Mouse (Mus musculus) forebrain, postnatal 0 days (tissue): ENCODE data around the gene Sspo. TPM values are rescaled to one million over a fixed set of nuclear protein-coding genes. Genes with fewer than 3 reads are reported as not detected.

ENCODE experiments used
- ATAC-seq: fragments of 200-750 bp; cut with Nextera tagmentation; 2 replicates; pipeline ENCODE4 v1.8.0; 2017; ENCODE audit warnings: mild to moderate bottlenecking, moderate library complexity
- DNase-seq: peaks from one replicate; pipeline ENCODE4 v3.0.0-alpha.2; 2015
- H3K27ac ChIP-seq: fragments of 300-500 bp; sonication (generic); 2 replicates; pipeline ENCODE4 v1.5.1; 2014; ENCODE audit warnings: low read depth, mild to moderate bottlenecking, antibody characterized with exemption, low read length, moderate library complexity, mixed read lengths
- H3K27me3 ChIP-seq: fragments of 300-500 bp; sonication (generic); 2 replicates; pipeline ENCODE4 v1.6.1; 2014; ENCODE audit warnings: mild to moderate bottlenecking, low read length, mixed read lengths; ENCODE audit not compliant: insufficient read depth
- H3K36me3 ChIP-seq: fragments of 300-500 bp; sonication (generic); 2 replicates; pipeline ENCODE4 v1.6.1; 2014; ENCODE audit warnings: mild to moderate bottlenecking, moderate library complexity; ENCODE audit not compliant: insufficient read depth
- H3K4me1 ChIP-seq: fragments of 300-500 bp; sonication (generic); 2 replicates; pipeline ENCODE4 v1.6.1; 2014; ENCODE audit warnings: antibody characterized with exemption; ENCODE audit not compliant: insufficient read depth
- H3K4me2 ChIP-seq: fragments of 300-500 bp; sonication (generic); 2 replicates; pipeline ENCODE4 v1.6.1; 2014; ENCODE audit warnings: low read depth, mild to moderate bottlenecking, moderate library complexity
- H3K4me3 ChIP-seq: fragments of 300-500 bp; sonication (generic); 2 replicates; pipeline ENCODE4 v1.5.1; 2014; ENCODE audit warnings: low read depth, low read length, mixed read lengths
- H3K9ac ChIP-seq: fragments of 300-500 bp; sonication (generic); 2 replicates; pipeline ENCODE4 v1.6.1; 2014; ENCODE audit warnings: mild to moderate bottlenecking
- H3K9me3 ChIP-seq: fragments of 300-500 bp; sonication (generic); 2 replicates; pipeline ENCODE4 v1.6.1; 2016; ENCODE audit warnings: low read length
- CTCF ChIP-seq: sonication (generic); IDR thresholded peaks from 2 replicates; pipeline ENCODE4 v1.5.1; 2016; ENCODE audit warnings: antibody characterized with exemption, control low read depth, low read depth
- WGBS: fragments of 180-500 bp; shearing (Covaris S2); extraction: QIAGEN DNeasy Blood & Tissue Kit; methylation state at CpG from one replicate; pipeline ENCODE4 v1.1.7; 2014; 5-methylcytosine and 5-hydroxymethylcytosine counted together
- polyA plus RNA-seq: library from polyadenylated mRNA; unstranded; fragments of >200 nt; fragmentation: Nextera tagmentation; extraction: Ambion mirVana; gene quantifications from 2 replicates; pipeline ENCODE4 v1.2.1, GENCODE M21; 2015
- total RNA-seq: library from RNA; depleted of rRNA; stranded (reverse); fragments of >200 nt; gene quantifications from 2 replicates; pipeline ENCODE4 v1.2.3, GENCODE M21; 2014

Gene Sspo
- total and polyA plus RNA-seq, 2 experiments from 2014 or later = 0.24 to 0.27 TPM

DNA sequence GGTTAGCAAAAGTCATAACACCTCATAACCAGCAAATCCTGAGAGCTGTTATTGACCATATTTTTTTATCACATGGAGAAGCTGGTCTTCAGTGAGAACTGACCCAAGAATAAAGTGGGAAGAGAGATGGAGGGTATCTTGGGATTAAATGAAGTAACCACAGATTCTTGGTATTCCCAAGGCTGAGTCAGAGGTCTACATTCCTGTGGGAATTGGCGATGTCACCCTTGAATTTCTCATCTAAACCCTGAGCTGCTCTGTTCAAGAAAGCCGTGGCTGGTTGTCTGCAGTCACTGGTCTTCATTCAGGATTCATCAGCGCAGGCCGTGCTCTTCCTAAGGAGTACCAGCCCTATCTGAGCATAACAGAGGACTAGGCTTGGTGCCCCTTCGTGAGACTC, 21.1 kb upstream of the Sspo start:
- Histone ChIP-seq H3K36me3 (no peaks in the 10 kb centered on the region), H3K4me2 (no peak overlapping the region), H3K9me3 (no peaks in the 10 kb centered on the region), H3K4me1 (no peaks in the 10 kb centered on the region), H3K4me3 (no peak overlapping the region), H3K27ac (no peak overlapping the region), H3K27me3 (no peaks in the 10 kb centered on the region), H3K9ac (no peak overlapping the region)
- 80% methylated on average over 5 of the region's 5 CpGs for WGBS
- no peak for TF ChIP-seq CTCF
- DNase-seq (no peak), ATAC-seq (no peak)

- no peaks in the 10 kb centered on the region for H3K9me3 ChIP-seq
- no peaks in the 10 kb centered on the region for H3K4me1 ChIP-seq
- no peak for TF ChIP-seq CTCF
- H3K36me3 ChIP-seq = no peaks in the 10 kb centered on the region
- H3K4me2 ChIP-seq = no peak overlapping the region
- no peak overlapping the region for H3K9ac ChIP-seq
- no peak overlapping the region for H3K27ac ChIP-seq
- WGBS = 83% methylated on average over 4 of the region's 4 CpGs
- ATAC-seq (no peak), DNase-seq (no peak)
- H3K27me3 ChIP-seq = no peaks in the 10 kb centered on the region
- H3K4me3 ChIP-seq = no peak overlapping the region
These were observed 19.1 kb upstream of the Sspo start for GRCm38 (mm10) chr6:48428769-48429557.

- no peak overlapping the region for H3K4me3 ChIP-seq
- no peaks in the 10 kb centered on the region for H3K4me1 ChIP-seq
- ATAC-seq = no peak
- no peak overlapping the region for H3K27ac ChIP-seq
- H3K9ac ChIP-seq = no peak overlapping the region
- WGBS = 78% methylated on average over 5 of the region's 5 CpGs
- no peak overlapping the region for H3K4me2 ChIP-seq
- no peaks in the 10 kb centered on the region for H3K36me3 ChIP-seq
- no peaks in the 10 kb centered on the region for H3K9me3 ChIP-seq
- TF ChIP-seq CTCF = no peak
- DNase-seq = no peak
- no peaks in the 10 kb centered on the region for H3K27me3 ChIP-seq
These were observed 17.3 kb upstream of the Sspo start for GRCm38 (mm10) chr6:48430748-48431147.

- no peak overlapping the region for H3K9ac ChIP-seq
- H3K27ac ChIP-seq = no peak overlapping the region
- no peak for TF ChIP-seq CTCF
- no peaks in the 10 kb centered on the region for H3K9me3 ChIP-seq
- no peak overlapping the region for H3K4me3 ChIP-seq
- DNase-seq (no peak), ATAC-seq (no peak)
- WGBS = 70% methylated on average over 12 of the region's 12 CpGs
- no peaks in the 10 kb centered on the region for H3K27me3 ChIP-seq
- H3K4me1 ChIP-seq = no peaks in the 10 kb centered on the region
- peaks cover 8% of the 10 kb centered on the region for H3K36me3 ChIP-seq
- no peak overlapping the region for H3K4me2 ChIP-seq
These were observed 14.9 kb upstream of the Sspo start for GRCm38 (mm10) chr6:48432893-48433816.

DNA sequence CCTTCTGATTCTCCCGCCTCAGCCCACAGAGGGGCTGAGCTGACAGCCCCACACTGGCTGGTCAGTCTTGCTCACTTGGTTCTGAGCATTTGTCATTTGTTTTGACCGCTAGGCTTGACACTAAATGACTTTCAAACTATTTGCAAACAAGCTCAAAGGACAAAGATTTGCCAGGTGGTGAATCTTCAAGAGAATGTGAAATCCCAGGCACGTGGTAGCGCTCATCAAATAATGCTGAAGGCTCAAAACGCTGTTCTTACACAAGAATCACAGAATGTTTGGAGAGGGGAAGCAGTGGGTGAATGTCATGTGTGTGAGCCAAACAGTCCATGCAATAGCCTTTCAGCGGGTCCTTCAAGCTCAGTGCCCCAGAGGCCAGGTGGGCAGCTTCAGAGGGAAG, 13.4 kb upstream of the Sspo start:
- Histone ChIP-seq H3K4me1 (no peaks in the 10 kb centered on the region), H3K27ac (no peak overlapping the region), H3K27me3 (no peaks in the 10 kb centered on the region), H3K9ac (no peak overlapping the region), H3K36me3 (peaks cover 18% of the 10 kb centered on the region), H3K4me2 (no peak overlapping the region), H3K4me3 (no peak overlapping the region), H3K9me3 (no peaks in the 10 kb centered on the region)
- ATAC-seq = no peak
- WGBS = 63% methylated on average over 6 of the region's 6 CpGs
- no peak for DNase-seq
- no peak for TF ChIP-seq CTCF

DNA sequence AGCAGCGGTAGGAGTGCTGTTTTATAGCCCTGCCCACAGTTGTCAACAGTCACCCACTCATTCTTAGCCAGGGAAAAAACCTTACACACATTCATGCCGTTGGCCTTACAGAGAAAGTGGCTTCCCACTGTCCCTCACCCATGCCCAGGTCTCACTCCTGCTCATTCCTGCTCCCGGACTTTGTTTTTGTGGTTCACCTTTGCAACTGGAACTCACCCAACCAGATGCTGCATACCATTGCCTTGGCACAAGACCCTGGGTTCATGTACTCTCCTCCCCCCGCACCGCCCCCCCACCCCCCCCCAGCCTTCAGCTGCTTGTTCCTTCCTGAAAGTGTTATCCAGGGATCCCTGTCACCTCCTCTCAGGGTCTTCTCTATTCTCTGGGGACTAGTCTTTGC, 12.9 kb upstream of the Sspo start:
- WGBS = 67% methylated on average over 5 of the region's 5 CpGs
- Histone ChIP-seq H3K4me1 (no peaks in the 10 kb centered on the region), H3K4me2 (no peak overlapping the region), H3K36me3 (peaks cover 18% of the 10 kb centered on the region), H3K9me3 (no peaks in the 10 kb centered on the region), H3K27ac (no peak overlapping the region), H3K4me3 (no peak overlapping the region), H3K9ac (no peak overlapping the region), H3K27me3 (no peaks in the 10 kb centered on the region)
- no peak for TF ChIP-seq CTCF
- ATAC-seq (no peak), DNase-seq (no peak)
